Mouse (Mus musculus) left cerebral cortex, adult 18-20 months (tissue): ENCODE data around the gene Gm18596. TPM values are rescaled to one million over a fixed set of nuclear protein-coding genes. Genes with fewer than 3 reads are reported as not detected.
"Not testable (repeated sequence)": the region's sequence is repeated elsewhere in the genome, so short reads cannot be mapped to it uniquely, and the experiment has no call there.

Experiments used
- DNase-seq, 2 experiments: peaks; one replicate each; pipeline ENCODE4 v3.0.0; 2021 to 2022; ENCODE audit warnings: low spot score in 2 of 2, mixed read lengths in 1 of 2
- long read RNA-seq, 2 experiments: library from polyadenylated mRNA; stranded (forward); transcript quantifications; one replicate each; pipeline ENCODE4 v2.0.0; 2021
- total RNA-seq, 2 experiments: library from RNA; stranded (reverse); gene quantifications; 2 replicates each; pipeline ENCODE4 v1.2.3; 2021

Gene Gm18596
- not detected for total RNA-seq
- long read RNA-seq, experiment 1: 0 reads
- long read RNA-seq, experiment 2: 0 reads

DNA sequence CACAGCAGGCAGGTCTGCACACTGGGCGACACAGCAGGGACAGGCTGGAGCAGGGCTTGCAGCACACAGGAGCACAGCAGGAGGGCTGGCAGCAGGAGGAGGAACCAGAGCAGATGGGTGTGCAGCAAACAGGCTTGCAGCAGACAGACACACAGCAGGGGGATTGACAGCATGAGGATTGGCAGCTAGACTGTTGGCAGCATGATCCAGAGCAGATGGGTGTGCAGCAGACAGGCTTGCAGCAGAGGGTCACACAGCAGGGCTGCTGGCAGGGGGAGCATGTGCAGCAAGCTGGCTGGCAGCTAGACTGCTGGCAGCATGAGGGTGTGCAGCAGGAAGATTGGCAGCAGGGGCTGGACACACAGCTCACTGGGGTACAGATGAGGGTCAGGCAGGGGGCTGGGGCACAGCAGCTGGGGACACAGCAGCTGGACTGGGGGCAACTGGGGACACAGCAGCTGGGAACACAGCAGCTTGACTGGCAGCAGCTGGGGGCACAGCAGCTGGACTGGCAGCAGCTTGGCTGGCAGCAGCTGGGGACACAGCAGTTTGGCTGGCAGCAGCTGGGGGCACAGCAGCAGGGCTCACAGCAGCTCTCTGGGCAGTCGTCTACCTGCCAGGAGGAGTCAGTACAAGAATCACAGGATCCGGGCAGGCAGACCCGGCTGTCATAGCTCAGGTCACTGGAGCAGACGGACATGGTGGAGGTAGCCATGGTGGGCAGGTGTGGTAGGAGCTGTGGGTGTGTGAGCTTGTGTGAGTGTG lies at the start of gene Gm18596:
TSS of gene Gm18596 (minus strand) at position 715 of the 765 bp plus-strand sequence.
- DNase-seq: not testable (repeated sequence)

DNA sequence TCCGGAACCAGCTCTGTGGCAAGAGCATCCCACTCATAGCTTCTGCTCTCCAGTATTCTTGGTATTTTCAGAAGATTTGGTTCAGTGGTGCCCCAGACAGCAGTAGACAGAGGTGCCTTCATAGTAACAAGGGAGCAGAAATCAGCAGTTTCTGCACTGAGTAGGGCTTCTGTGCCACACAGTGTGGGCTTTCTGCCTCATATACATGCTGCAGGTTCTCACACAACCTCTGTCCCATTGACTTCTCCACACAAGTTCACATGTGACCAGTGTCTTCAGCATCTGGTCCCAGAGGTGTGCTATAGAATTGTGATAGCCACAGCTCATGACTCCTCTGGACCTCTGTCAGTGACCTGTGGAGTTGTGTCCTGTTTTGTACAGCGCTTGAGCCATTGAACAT lies 46.2 kb upstream of the Gm18596 start:
- DNase-seq: no peak

DNA sequence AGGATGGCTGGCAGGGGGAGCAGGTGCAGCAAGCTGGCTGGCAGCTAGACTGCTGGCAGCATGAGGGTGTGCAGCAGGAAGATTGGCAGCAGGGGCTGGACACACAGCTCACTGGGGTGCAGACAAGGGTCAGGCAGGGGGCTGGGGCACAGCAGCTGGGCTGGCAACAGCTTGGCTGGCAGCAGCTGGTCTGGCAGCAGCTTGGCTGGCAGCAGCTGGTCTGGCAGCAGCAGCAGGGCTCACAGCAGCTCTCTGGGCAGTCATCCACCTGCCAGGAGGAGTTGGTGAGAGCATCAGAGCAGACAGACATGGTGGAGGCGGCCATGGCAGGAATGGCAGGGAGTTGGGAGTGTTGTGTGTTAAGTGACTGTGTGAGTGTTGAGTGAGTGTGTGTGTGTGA lies 45.4 kb upstream of the Gm18596 start, which contains the start of gene Gm7137:
TSS of gene Gm7137 (minus strand) at position 325 of the 400 bp plus-strand sequence.
- not testable (repeated sequence) for DNase-seq

DNA sequence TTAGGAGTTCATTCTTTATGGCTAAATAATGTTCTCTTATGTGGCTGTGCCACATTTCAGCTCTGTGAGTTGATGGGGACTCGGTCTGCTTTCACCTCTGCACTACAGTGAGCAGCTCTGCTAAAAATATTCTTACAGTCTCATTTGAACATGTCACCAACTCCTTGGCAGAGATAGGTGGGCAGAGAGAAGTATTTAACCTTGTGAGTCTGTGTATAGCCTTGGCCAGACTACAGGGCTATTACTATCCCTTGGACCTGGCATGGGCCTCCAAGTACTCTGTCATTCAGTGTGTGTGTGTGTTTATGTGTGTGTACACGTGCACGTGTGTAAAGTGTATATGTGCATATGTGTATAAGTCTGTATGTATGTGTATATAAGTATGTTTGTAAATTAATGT lies 41.0 kb upstream of the Gm18596 start:
- DNase-seq: not testable (repeated sequence)

DNA sequence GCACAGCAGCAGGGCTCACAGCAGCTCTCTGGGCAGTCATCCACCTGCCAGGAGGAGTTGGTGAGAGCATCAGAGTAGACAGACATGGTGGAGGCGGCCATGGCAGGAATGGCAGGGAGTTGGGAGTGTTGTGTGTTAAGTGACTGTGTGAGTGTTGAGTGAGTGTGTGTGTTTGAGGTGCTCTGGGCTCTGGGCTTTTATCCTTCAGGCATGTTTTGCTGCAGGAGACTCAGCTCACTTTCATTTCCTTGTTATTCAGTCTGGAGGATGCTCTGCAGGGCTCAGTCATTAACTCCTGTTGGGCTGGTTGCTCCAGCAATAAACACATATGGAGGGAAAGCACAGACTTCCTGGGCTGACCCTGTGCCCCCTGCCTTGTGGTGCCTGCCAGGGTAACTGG lies 40.0 kb upstream of the Gm18596 start, which contains the start of gene Gm3250:
TSS of gene Gm3250 (minus strand) at position 101 of the 400 bp plus-strand sequence.
- DNase-seq: not testable (repeated sequence)

DNA sequence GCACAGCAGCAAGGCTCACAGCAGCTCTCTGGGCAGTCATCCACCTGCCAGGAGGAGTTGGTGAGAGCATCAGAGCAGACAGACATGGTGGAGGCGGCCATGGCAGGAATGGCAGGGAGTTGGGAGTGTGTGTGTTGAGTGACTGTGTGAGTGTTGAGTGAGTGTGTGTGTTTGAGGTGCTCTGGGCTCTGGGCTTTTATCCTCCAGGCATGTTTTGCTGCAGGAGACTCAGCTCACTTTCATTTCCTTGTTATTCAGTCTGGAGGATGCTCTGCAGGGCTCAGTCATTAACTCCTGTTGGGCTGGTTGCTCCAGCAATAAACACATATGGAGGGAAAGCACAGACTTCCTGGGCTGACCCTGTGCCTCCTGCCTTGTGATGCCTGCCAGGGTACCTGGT lies 34.4 kb upstream of the Gm18596 start, which contains the start of gene Gm7138:
TSS of gene Gm7138 (minus strand) at position 101 of the 400 bp plus-strand sequence.
- DNase-seq: not testable (repeated sequence)

DNA sequence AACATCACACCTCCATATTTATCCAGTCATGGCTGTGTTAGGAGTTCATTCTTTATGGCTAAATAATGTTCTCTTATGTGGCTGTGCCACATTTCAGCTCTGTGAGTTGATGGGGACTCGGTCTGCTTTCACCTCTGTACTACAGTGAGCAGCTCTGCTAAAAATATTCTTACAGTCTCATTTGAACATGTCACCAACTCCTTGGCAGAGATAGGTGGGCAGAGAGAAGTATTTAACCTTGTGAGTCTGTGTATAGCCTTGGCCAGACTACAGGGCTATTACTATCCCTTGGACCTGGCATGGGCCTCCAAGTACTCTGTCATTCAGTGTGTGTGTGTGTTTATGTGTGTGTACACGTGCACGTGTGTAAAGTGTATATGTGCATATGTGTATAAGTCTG lies 29.7 kb upstream of the Gm18596 start:
- not testable (repeated sequence) for DNase-seq

DNA sequence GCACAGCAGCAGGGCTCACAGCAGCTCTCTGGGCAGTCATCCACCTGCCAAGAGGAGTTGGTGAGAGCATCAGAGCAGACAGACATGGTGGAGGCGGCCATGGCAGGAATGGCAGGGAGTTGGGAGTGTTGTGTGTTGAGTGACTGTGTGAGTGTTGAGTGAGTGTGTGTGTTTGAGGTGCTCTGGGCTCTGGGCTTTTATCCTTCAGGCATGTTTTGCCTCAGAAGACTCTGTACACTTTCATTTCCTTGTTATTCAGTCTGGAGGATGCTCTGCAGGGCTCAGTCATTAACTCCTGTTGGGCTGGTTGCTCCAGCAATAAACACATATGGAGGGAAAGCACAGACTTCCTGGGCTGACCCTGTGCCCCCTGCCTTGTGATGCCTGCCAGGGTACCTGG lies 28.8 kb upstream of the Gm18596 start, which contains the start of gene Gm3238:
TSS of gene Gm3238 (minus strand) at position 101 of the 400 bp plus-strand sequence.
- not testable (repeated sequence) for DNase-seq

DNA sequence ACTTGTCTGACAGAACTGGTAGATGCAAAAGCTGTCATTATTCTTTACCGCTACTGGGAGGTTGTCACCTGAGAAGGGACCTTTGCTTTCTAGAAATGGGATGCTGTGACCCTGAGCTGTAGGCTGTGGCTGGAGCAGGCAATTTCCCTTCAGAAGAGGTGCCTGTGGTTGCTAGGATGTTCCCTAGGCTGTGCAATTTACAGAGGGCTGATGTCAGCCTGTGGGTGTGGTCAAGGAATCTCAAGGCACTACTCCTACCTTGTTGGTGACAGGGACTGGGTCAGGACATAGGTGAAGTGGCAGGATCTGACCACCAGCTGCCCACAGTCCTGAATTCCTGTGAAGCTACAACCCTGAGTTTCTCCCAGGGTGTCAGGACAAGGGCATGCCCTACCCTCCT lies 27.3 kb upstream of the Gm18596 start:
- DNase-seq: no peak

DNA sequence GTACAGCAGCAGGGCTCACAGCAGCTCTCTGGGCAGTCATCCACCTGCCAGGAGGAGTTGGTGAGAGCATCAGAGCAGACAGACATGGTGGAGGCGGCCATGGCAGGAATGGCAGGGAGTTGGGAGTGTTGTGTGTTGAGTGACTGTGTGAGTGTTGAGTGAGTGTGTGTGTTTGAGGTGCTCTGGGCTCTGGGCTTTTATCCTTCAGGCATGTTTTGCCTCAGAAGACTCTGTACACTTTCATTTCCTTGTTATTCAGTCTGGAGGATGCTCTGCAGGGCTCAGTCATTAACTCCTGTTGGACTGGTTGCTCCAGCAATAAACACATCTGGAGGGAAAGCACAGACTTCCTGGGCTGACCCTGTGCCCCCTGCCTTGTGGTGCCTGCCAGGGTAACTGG lies 17.1 kb upstream of the Gm18596 start, which contains the start of gene Gm3233:
TSS of gene Gm3233 (minus strand) at position 101 of the 400 bp plus-strand sequence.
- DNase-seq: not testable (repeated sequence)

DNA sequence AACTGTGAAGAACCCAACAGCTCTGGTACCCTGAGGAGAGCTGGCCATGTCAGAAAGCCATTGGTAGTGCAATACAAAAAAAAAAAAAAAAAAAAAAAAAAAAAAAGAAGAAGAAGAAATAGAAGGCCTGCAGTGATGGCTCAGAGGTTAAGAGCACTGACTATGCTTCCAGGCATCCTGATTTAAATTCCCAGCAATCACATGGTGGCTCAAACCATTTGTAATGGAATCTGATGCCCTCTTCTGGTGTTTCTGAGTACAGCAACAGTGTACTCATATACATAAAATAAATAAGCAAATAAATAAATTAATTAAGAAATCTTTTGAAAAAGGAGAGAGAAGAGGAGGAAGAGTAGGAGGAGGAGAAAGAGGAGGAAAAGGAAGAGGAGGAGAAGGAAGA lies 11.0 kb upstream of the Gm18596 start:
- no peak for DNase-seq

DNA sequence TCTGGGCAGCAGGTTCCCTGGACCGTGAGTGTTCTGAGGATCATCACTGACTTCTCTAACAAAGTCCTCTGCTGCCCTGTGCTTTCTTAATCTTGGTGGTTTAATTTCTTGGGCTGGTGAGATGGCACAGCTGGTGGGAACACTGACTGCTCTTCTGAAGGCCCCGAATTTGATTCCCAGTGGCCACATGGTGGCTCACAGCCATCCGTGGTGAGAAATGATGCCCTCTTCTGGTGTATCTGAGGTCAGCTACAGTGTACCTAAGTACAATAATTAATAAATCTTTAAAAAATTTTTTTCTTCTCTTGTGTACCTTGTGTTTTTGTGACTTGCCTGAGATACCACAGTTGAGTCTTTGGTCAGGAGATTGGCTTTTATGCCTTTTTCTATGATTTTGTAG lies 9.9 kb upstream of the Gm18596 start:
- DNase-seq: not testable (repeated sequence)

DNA sequence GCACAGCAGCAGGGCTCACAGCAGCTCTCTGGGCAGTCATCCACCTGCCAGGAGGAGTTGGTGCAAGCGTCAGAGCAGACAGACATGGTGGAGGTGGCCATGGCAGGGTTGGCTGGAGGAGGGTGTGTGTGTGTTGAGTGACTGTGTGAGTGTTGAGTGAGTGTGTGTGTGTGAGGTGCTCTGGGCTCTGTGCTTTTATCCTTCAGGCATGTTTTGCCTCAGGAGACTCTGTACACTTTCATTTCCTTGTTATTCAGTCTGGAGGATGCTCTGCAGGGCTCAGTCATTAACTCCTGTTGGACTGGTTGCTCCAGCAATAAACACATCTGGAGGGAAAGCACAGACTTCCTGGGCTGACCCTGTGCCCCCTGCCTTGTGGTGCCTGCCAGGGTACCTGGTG lies 8.8 kb upstream of the Gm18596 start, which contains the start of gene Gm9736:
TSS of gene Gm9736 (minus strand) at position 101 of the 400 bp plus-strand sequence.
- not testable (repeated sequence) for DNase-seq

DNA sequence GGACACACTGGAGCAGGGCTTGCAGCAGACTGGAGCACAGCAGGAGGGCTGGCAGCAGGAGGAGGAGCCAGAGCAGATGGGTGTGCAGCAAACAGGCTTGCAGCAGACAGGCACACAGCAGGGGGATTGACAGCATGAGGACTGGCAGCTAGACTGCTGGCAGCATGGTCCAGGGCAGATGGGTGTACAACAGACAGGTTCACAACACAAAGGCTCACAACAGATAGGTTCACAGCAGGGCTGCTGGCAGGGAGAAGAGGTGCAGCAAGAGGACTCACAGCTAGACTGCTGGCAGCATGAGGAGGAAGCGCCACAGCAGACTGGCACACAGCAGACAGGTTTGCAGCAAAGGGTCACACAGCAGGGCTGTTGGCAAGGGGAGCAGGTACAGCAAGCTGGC lies 8.2 kb upstream of the Gm18596 start:
- not testable (repeated sequence) for DNase-seq

DNA sequence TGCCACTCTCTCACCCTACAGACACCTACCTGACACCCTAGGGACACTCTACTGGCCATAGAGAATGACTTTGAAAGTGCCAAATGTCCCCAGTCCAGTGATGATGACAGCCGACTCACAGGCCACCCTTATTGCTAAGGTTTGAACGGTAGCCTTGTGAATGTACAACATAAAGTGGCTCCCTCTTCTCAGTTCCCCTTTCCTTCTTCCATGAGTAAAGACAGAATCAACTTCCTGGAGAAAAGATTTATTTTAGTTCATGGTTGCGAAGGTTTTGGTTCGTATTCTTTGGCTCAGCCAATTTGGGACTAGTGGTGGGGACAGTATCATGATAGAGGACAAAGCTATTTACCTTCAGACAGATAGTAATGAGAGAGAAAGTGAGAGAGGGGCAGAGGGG lies 3.5 kb downstream of the Gm18596 start:
- DNase-seq: no peak

DNA sequence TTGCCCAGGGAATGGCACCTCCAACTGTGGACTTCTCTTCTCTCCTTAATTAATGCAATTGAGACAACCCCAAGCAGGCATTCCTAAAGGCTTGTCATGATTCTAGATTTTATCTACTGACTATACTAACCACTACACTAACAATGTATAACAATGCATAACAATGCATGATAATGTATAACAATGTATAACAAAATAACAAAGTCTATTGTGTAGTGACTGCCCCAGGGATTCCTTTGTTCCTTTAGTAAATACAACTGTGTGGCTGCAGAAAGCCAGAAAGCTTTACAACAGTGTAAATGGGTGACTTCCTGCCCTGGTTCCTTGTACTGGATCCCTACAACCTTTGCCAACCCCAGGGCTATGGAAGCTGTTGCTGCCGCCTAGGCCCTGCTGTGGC lies 6.5 kb downstream of the Gm18596 start:
- no peak for DNase-seq

DNA sequence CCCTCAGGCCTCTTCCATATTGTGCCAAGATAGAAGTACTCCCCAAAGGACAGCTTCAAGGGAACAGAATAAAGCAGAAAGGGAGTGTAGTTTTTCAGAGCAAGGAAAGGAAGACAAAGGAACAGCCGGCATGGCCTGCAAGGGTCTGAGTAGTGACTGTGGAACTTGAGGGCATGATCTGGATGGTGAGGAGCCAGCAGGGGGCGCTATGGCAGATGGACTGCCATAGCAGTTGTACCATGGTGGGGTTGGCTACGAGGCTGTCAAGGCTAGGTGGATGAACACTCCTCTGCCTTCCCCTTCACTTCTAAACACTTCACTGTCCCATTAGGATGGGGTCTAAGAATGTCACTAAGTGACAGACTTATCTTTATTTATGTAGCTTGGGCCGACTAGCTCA lies 13.2 kb downstream of the Gm18596 start:
- no peak for DNase-seq

DNA sequence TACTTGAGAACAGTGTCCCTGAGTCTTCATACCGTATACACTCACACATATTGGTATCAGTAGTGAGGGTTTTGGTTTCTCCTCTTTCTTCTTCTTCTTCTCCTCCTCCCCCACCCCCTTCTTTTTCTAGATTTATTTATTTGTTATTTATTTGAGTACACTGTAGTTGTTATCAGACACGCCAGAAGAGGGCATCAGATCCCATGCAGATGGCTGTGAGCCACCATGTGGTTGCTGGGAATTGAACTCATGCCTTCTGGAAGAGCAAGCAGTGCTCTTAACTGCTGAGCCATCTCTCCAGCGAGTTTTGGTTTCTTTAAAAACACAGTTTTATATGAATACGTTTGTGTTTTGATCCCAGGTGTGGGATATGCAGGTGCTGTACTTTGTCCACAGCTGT lies 14.2 kb downstream of the Gm18596 start:
- DNase-seq: no peak

DNA sequence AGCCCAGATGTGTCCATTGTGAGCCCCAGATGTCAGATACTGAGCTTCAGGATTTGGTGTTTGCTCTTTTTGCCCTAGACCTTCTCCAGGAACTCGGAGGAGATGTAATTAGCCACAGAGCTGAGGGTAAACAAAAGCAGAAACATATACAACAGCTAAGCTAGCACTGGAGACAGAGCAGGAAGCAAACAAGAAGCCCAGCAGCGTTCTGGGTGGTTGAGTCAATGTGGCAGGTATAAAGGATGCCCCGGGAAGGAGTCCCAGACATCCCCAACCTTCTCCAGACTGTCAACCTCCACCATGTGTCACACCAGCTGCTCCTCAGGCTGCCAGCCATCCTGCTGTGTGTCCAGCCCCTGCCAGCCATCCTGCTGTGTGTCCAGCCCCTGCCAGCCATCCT lies 16.3 kb downstream of the Gm18596 start, which contains the start of gene Gm10100:
TSS of gene Gm10100 (plus strand) at position 301 of the 400 bp plus-strand sequence.
- DNase-seq: no peak

DNA sequence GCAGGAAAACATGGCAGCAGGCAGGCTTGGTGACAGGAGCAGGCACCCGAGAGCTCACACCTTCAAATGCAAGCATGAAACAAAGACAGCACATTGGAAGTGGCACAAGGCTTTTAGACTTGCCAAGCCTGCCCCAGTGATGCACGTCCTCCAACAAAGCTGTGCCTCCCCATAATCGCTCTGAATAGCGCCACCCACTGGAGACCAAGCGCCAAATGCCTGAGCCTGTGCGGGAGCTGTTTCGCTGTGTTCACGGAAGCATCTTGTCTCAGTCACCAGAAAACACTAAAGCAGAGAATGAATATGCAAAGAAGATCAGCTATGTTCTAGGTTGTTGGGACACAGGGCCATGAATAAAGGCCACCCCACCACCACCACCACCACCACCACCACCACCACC lies 17.6 kb downstream of the Gm18596 start:
- DNase-seq: no peak

DNA sequence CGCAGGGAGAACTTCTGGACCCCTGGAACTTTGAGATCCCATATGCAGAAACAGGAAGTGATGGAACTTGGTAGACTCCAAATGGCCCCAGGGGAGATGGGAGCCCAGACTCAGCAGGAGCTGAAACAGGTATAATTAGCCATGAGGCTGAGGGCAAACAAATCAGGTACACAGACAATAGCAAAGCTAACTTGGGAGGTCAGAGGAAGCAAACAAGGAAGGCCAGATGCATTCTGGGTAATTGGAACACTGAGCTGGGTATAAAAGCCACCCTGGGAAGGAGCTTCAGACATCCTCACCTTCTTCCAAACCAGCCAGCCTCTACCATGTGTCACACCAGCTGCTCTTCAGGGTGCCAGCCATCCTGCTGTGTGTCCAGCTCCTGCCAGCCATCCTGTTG lies 22.1 kb downstream of the Gm18596 start, which contains the start of gene Krtap12-1:
TSS of gene Krtap12-1 (plus strand) at position 301 of the 400 bp plus-strand sequence.
- not testable (repeated sequence) for DNase-seq

DNA sequence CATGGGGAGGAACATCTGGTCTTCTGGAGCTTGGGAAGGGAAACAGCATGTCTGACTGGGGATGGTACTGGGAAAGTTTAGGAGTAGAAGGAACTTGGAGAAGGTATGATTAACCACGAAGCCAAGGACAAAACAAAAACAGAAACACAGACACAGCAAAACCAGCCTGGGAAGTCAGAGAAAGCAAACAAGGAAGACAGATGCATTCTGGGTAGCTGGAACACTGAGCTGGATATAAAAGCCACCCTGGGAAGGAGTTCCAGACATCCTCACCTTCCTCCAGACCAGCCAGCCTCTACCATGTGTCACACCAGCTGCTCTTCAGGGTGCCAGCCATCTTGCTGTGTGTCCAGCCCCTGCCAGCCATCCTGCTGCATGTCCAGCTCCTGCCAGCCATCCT lies 26.9 kb downstream of the Gm18596 start, which contains the start of gene Gm10142:
TSS of gene Gm10142 (plus strand) at position 301 of the 400 bp plus-strand sequence.
- no peak for DNase-seq
